Mouse (Mus musculus): ENCODE data around the gene Prr11. TPM values are rescaled to one million over a fixed set of nuclear protein-coding genes. Genes with fewer than 3 reads are reported as not detected.

Gene Prr11
- polyA plus RNA-seq, 1 experiment from 2014 or later, result 8.8 TPM

- Histone ChIP-seq H3K9ac (no peak overlapping the region), H3K4me1 (no peaks in the 10 kb centered on the region), H3K27me3 (no peaks in the 10 kb centered on the region), H3K36me3 (peaks cover 4% of the 10 kb centered on the region; the same call in 1 of the 2 replicates), H3K9me3 (replicated peaks) (no peaks in the 10 kb centered on the region), H3K4me2 (replicated peaks) (no peak overlapping the region), H3K27ac (replicated peaks) (no peak overlapping the region), H3K4me3 (replicated peaks) (no peak overlapping the region)
- ATAC-seq (ENCODE audit: insufficient number of reproducible peaks, low FRiP score, low TSS enrichment, low read depth), result no peak
- 80% methylated on average over 3 of the region's 3 CpGs for WGBS
Observed at GRCm38 (mm10) chr11:87043052-87043451, 65.5 kb downstream of the Prr11 start.

DNA sequence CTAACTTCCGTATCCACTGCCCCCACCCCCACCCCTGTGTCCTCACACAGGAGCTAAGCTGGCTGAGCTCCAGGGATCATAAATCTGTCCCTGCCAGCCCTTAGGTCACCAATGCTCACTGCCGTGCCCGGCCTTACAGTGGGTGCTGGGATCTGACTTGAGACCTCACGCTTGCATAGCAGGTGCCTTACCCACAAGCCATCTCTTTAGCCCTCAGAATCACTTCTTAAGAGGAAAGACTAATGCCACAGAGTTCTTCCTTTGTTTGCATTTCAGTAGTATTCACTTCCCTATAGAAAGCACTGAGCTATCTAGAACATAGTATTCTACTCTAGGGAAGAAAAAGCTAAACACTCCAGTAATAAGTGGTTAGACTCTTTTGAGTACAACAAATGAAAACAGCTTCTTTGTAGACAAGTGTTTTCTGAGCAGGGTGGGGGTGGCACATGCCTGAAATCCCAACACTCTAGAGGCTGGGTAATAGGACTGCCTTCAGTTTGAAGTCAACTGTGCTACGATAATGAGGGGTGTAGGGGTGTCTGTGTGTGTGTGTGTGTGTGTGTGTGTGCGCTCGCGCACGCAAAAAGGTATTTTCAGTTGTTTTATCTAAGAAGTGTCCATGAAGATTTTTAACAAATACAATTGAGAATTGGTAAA, 69.1 kb downstream of the Prr11 start:
- Histone ChIP-seq H3K36me3 (no peaks in the 10 kb centered on the region), H3K4me1 (no peaks in the 10 kb centered on the region), H3K9me3 (replicated peaks) (no peaks in the 10 kb centered on the region), H3K4me3 (replicated peaks) (no peak overlapping the region), H3K4me2 (replicated peaks) (no peak overlapping the region), H3K9ac (no peak overlapping the region), H3K27ac (replicated peaks) (no peak overlapping the region), H3K27me3 (no peaks in the 10 kb centered on the region)
- 87% methylated on average over 9 of the region's 9 CpGs for WGBS
- no peak for ATAC-seq (ENCODE audit: insufficient number of reproducible peaks, low FRiP score, low TSS enrichment, low read depth)

MicroRNAs within 50 kb of the gene (microRNA counts, 519-probe panel; counts per million panel counts)
- 3,879 counts per million, percentile 91 among the panel's probes with 10 or more counts for microRNA mmu-miR-301a

Small RNA genes within 50 kb of the gene (microRNA-seq; reads per million reads assigned to microRNA genes)
- 1,103 reads per million, percentile 76 among the genes with 10 or more reads in this experiment for gene Mir301 (ENCODE audit: borderline number of aligned reads)

Other genes with a start within 250 kb of the Prr11 start
- 8.0 and 8.8 TPM in 2 replicates for gene Ypel2, start 115.0 kb downstream of the Prr11 start, polyA plus RNA-seq (2015; fragmentation: Nextera tagmentation; extraction: Ambion mirVana)
- gene Gdpd1, start 34.6 kb downstream of the Prr11 start, polyA plus RNA-seq (2015; fragmentation: Nextera tagmentation; extraction: Ambion mirVana), result 22.1 and 26.8 TPM in 2 replicates
- gene Smg8, start 21.9 kb downstream of the Prr11 start, polyA plus RNA-seq (2015; fragmentation: Nextera tagmentation; extraction: Ambion mirVana), result 18.5 and 19.4 TPM in 2 replicates
- 46.5 and 48.4 TPM in 2 replicates for gene Ska2, start 526 bp upstream of the Prr11 start, polyA plus RNA-seq (2015; fragmentation: Nextera tagmentation; extraction: Ambion mirVana)
- 25.8 and 28.5 TPM in 2 replicates for gene Trim37, start 18.4 kb upstream of the Prr11 start, polyA plus RNA-seq (2015; fragmentation: Nextera tagmentation; extraction: Ambion mirVana)

Measured in embryonic facial prominence, embryonic 15.5 days (tissue).